Mouse (Mus musculus): ENCODE results near the gene Lmntd2. TPM values are rescaled to one million over a fixed set of nuclear protein-coding genes. Genes with fewer than 3 reads are reported as not detected.

Gene Lmntd2
- polyA plus RNA-seq, 2 experiments = 0.95 to 6.6 TPM

DNA sequence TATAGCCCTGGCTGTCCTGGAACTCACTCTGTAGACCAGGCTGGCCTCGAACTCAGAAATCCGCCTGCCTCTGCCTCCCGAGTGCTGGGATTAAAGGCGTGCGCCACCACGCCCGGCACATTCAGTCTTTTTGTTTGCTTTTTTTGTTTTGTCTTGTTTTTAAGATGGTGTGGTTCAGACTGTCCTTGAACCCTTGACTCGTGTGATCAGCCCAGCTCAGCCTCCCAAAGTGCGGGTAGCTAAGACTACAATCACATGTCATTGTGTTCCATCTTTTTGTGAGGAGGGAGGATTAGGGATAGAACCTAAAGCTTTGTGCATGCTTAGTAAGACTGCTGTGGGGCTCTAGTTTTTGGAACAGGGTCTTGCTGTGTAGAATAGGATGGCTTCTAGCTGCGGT is 17.7 kb upstream of the Lmntd2 start:
- H3K36me3 ChIP-seq (ENCODE audit: control insufficient read depth, insufficient read depth, low read length) = peaks cover 60% of the 10 kb centered on the region
- 96% methylated on average over 9 of the region's 10 CpGs for WGBS

DNA sequence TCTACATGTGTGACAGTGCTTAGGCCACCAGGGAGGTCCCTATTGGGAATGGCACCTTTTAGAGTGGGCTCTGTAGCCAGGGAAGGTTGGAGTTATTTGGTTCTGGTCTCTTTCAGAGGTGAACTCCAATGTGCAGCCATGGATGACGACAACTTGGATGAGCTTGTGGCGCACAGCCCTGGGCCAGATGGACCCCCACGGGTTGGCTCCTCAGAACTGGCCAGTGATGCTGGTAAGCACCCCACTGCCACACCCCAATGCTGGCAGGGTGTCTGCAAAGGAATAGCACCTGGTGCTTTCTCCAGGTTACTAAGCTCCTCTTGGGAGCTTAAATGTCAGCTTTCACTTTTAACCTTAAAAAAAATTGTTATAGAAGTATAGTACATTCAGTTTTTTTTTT is 17.2 kb upstream of the Lmntd2 start:
- TF ChIP-seq POLR2A (IDR thresholded peaks at IDR 0.05; ENCODE audit: borderline replicate concordance, extremely low read depth, insufficient read depth, insufficient read length) = no peak
- Histone ChIP-seq H3K9ac (ENCODE audit: low read depth, low read length, severe bottlenecking) (no peak overlapping the region), H3K27me3 (ENCODE audit: control insufficient read depth, insufficient read depth, low read length) (no peaks in the 10 kb centered on the region), H3K9me3 (ENCODE audit: control insufficient read depth, low read length) (no peaks in the 10 kb centered on the region), H3K4me2 (replicated peaks; ENCODE audit: low read depth, low read length, severe bottlenecking) (no peak overlapping the region), H3K27ac (replicated peaks; ENCODE audit: low read depth, low read length) (no peak overlapping the region), H3K36me3 (ENCODE audit: control insufficient read depth, insufficient read depth, low read length) (peaks cover 57% of the 10 kb centered on the region), H3K4me1 (ENCODE audit: control insufficient read depth, insufficient read depth, low read length) (peaks cover 6% of the 10 kb centered on the region), H3K4me3 (replicated peaks; ENCODE audit: low read length) (no peak overlapping the region)
- DNase-seq (ENCODE audit: low spot score) (no peak), ATAC-seq (ENCODE audit: low FRiP score, low read depth) (no peak)
- 89% methylated on average over 3 of the region's 3 CpGs for WGBS

More for the DNA sequence above, 17.7 kb upstream of the Lmntd2 start:
- Histone ChIP-seq H3K4me2 (replicated peaks; ENCODE audit: low read depth, low read length, severe bottlenecking) (no peak overlapping the region), H3K9me3 (ENCODE audit: control insufficient read depth, low read length) (no peaks in the 10 kb centered on the region), H3K4me1 (ENCODE audit: control insufficient read depth, insufficient read depth, low read length) (peaks cover 6% of the 10 kb centered on the region), H3K9ac (ENCODE audit: low read depth, low read length, severe bottlenecking) (no peak overlapping the region), H3K27ac (replicated peaks; ENCODE audit: low read depth, low read length) (no peak overlapping the region), H3K27me3 (ENCODE audit: control insufficient read depth, insufficient read depth, low read length) (no peaks in the 10 kb centered on the region), H3K4me3 (replicated peaks; ENCODE audit: low read length) (no peak overlapping the region)
- no peak for DNase-seq (ENCODE audit: low spot score)
- TF ChIP-seq POLR2A (IDR thresholded peaks at IDR 0.05; ENCODE audit: borderline replicate concordance, extremely low read depth, insufficient read depth, insufficient read length) = no peak
- no peak for ATAC-seq (ENCODE audit: low FRiP score, low read depth)

DNA sequence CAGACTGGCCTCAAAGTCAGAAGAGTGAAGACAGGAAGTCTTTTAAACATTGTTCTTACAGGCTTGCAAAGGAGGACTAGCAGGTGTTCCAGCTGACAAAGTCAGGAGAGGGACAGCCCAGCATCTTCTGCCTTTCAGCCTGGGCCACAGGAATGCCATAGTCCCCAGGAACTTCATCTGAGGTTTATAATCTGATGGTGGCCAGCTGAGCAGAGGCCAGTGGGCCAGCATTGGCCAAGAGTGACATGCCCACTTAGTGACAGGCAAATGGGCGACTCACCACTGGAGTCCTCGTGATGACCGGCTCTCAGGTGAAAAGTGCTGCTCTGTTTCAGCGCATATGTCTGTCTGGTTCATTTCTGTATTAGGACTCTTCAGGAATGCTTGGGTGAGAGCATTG is 16.7 kb upstream of the Lmntd2 start:
- Histone ChIP-seq H3K9ac (ENCODE audit: low read depth, low read length, severe bottlenecking) (no peak overlapping the region), H3K4me2 (replicated peaks; ENCODE audit: low read depth, low read length, severe bottlenecking) (no peak overlapping the region), H3K36me3 (ENCODE audit: control insufficient read depth, insufficient read depth, low read length) (peaks cover 52% of the 10 kb centered on the region), H3K9me3 (ENCODE audit: control insufficient read depth, low read length) (no peaks in the 10 kb centered on the region), H3K27ac (replicated peaks; ENCODE audit: low read depth, low read length) (no peak overlapping the region), H3K4me3 (replicated peaks; ENCODE audit: low read length) (no peak overlapping the region), H3K27me3 (ENCODE audit: control insufficient read depth, insufficient read depth, low read length) (no peaks in the 10 kb centered on the region), H3K4me1 (ENCODE audit: control insufficient read depth, insufficient read depth, low read length) (peaks cover 6% of the 10 kb centered on the region)
- TF ChIP-seq POLR2A (IDR thresholded peaks at IDR 0.05; ENCODE audit: borderline replicate concordance, extremely low read depth, insufficient read depth, insufficient read length) = no peak
- DNase-seq (ENCODE audit: low spot score) (no peak), ATAC-seq (ENCODE audit: low FRiP score, low read depth) (no peak)
- 98% methylated on average over 4 of the region's 4 CpGs for WGBS

DNA sequence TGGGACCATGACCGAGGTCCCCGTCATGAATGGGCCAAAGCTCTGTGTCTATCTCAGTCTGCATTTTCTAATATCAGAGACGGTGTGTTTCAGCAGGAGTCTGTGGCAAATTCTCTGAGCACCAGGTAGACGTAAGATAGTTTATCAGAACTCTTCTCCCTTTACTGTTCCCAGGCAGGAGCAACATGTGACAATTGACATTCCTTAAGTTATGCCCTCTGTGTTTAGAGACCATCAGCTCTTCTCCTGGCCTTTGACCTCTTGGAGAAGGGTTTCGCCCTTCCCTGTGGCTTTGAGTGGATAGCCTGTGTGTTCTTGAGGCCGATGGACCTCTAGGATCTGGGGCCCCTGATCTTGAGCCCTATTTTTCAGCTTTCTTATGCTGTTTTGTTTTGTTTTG is 15.8 kb upstream of the Lmntd2 start:
- no peak for DNase-seq (ENCODE audit: low spot score)
- peak overlapping the region; percentile 88 for H3K4me2 ChIP-seq (replicated peaks; ENCODE audit: low read depth, low read length, severe bottlenecking)
- WGBS = 63% methylated on average over 6 of the region's 6 CpGs
- no peaks in the 10 kb centered on the region for H3K9me3 ChIP-seq (ENCODE audit: control insufficient read depth, low read length)
- H3K27me3 ChIP-seq (ENCODE audit: control insufficient read depth, insufficient read depth, low read length) = no peaks in the 10 kb centered on the region
- H3K4me1 ChIP-seq (ENCODE audit: control insufficient read depth, insufficient read depth, low read length) = peaks cover 6% of the 10 kb centered on the region
- no peak for ATAC-seq (ENCODE audit: low FRiP score, low read depth)
- TF ChIP-seq POLR2A (IDR thresholded peaks at IDR 0.05; ENCODE audit: borderline replicate concordance, extremely low read depth, insufficient read depth, insufficient read length) = no peak
- H3K27ac ChIP-seq (replicated peaks; ENCODE audit: low read depth, low read length) = no peak overlapping the region
- H3K4me3 ChIP-seq (replicated peaks; ENCODE audit: low read length) = peak overlapping the region; percentile 97
- peak overlapping the region; percentile 95 for H3K9ac ChIP-seq (ENCODE audit: low read depth, low read length, severe bottlenecking)
- H3K36me3 ChIP-seq (ENCODE audit: control insufficient read depth, insufficient read depth, low read length) = peaks cover 43% of the 10 kb centered on the region

DNA sequence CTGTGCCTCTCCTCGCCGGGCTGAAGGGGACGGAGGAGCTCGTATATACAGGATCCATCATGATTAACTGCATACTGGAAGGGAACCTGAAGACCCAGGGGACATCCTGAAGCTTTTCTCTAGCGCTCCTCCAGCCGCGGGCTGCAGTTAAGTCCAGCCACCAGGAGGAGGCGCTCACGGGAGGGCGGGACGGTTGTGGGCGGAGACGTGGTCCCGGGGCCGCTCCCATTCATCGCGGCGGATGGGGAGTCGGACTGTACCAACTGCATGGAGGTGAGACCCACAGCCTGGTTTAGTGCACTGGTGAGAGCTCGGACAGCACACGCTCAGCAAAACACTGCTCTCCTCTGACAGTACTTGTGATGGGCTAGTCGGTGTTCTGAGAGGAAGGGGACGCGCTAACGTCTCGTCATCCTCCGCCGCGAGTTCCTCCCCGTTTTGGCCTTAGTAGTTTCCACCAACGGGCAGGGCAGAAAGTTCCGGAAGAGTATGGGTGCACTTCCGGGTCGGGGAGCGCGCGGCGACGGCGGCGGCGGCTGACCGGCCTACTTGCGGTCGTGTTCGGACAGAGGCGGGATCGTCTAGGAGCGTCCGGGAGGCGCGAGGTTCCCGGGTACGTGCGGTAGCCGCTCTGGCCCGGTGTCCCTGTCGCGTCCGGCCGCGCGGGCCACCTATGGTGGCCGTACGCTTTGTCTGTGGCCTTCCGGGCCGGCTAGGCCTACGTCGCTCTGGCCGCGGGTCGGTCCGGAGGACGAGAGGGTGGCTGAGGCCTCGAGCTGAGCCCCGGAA is 14.6 kb upstream of the Lmntd2 start, which contains the start of gene Phrf1:
Gene Phrf1 (plus strand): TSS at position 506 of the 789 bp plus-strand sequence.
- DNase-seq (ENCODE audit: low spot score) (peak; percentile 81), ATAC-seq (ENCODE audit: low FRiP score, low read depth) (peak; percentile 94)
- H3K9me3 ChIP-seq (ENCODE audit: control insufficient read depth, low read length) = no peaks in the 10 kb centered on the region
- peak within 1 kb of the TSS; percentile 88 for H3K4me2 ChIP-seq (replicated peaks; ENCODE audit: low read depth, low read length, severe bottlenecking)
- peak; percentile 80; the same call in 1 of the 2 replicates for TF ChIP-seq POLR2A (IDR thresholded peaks at IDR 0.05; ENCODE audit: borderline replicate concordance, extremely low read depth, insufficient read depth, insufficient read length)
- H3K4me1 ChIP-seq (ENCODE audit: control insufficient read depth, insufficient read depth, low read length) = peaks cover 6% of the 10 kb centered on the region
- under 1% methylated on average over 51 of the region's 76 CpGs for WGBS
- no peaks in the 10 kb centered on the region for H3K27me3 ChIP-seq (ENCODE audit: control insufficient read depth, insufficient read depth, low read length)
- H3K4me3 ChIP-seq (replicated peaks; ENCODE audit: low read length) = peak within 1 kb of the TSS; percentile 97
- H3K27ac ChIP-seq (replicated peaks; ENCODE audit: low read depth, low read length) = peak within 1 kb of the TSS; percentile 97
- peaks cover 31% of the 10 kb centered on the region for H3K36me3 ChIP-seq (ENCODE audit: control insufficient read depth, insufficient read depth, low read length)
- H3K9ac ChIP-seq (ENCODE audit: low read depth, low read length, severe bottlenecking) = peak within 1 kb of the TSS; percentile 95

Measured in limb, embryonic 14.5 days (tissue).